Mouse (Mus musculus): ENCODE results near the gene Hnrnpa3. TPM values are rescaled to one million over a fixed set of nuclear protein-coding genes. Genes with fewer than 3 reads are reported as not detected.
"Not testable (repeated sequence)": the region's sequence is repeated elsewhere in the genome, so short reads cannot be mapped to it uniquely, and the experiment has no call there.

Hnrnpa3 gene
- polyA plus RNA-seq, 1 experiment from 2014 or later, result 233 TPM

DNA sequence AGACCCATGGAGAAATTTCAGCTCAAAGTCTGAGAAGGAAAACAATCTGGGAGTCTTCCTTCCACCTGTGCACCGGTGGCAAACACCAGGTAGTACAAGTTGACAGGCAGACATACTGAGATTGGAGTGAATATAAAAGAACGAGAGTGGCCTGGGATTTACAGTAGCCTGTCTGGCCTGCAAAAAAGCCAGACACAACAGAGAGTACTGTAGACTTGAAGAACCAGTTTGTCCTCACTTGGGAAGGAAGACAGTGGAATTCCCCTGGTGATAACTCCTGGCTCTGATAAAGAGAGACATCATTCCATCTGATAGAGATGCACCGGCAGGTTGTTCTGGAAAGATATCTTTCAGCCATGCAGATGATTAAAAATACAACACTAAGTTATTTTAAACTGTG is 34.0 kb upstream of the Hnrnpa3 start:
- no peak for ATAC-seq (ENCODE audit: insufficient number of reproducible peaks, low FRiP score)
- no peak overlapping the region for H3K9ac ChIP-seq
- no peaks in the 10 kb centered on the region for H3K9me3 ChIP-seq (replicated peaks)
- no peaks in the 10 kb centered on the region for H3K36me3 ChIP-seq
- no peak overlapping the region for H3K4me2 ChIP-seq
- H3K27me3 ChIP-seq (replicated peaks), result no peaks in the 10 kb centered on the region
- no peak overlapping the region for H3K27ac ChIP-seq (ENCODE audit: poor library complexity, severe bottlenecking)
- 69% methylated on average over 3 of the region's 3 CpGs for WGBS
- no peak overlapping the region for H3K4me3 ChIP-seq
- H3K4me1 ChIP-seq (replicated peaks), result no peaks in the 10 kb centered on the region

DNA sequence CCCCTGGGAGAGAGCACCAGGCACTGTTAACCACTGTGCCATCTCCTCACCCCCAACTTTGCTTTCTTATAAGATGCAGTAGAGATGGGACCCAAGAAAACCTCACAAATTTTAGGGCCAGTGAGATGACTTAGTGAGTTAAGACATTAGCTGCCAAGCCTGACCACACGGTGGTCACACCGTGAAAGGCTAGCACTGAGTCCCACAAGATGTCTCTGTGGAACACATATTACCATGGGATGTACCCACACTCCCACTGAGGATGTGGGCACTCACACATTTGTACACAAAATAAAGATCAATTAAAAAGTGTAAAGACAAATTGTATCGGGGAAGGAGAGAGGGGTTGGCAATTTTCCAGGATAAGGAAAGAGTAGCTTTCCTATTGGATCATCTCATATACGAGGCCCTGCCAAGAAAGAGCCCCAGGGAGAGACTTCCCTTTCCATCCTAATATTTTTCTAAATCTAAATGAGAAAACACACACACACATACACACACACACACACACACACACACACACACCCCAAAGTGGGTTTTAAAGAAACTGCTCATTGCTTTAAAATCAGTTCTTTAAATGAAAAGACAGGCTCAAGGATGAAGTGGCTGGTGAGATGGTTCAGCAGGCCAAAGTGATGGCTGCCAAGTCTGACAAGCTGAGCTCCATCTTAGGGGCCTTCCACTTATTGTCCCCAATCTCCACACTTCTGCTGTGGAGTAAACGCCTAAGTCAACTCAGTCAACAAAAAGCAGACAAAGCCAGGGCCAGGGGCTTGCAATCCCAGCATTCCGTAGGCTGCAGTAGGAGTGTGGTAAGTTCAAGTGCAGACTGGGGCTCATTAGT is 32.2 kb upstream of the Hnrnpa3 start:
- H3K36me3 ChIP-seq, result no peaks in the 10 kb centered on the region
- no peak overlapping the region for H3K4me3 ChIP-seq
- peaks cover 7% of the 10 kb centered on the region; the same call in 1 of the 2 replicates for H3K4me1 ChIP-seq (replicated peaks)
- H3K9me3 ChIP-seq (replicated peaks), result no peaks in the 10 kb centered on the region
- no peak for ATAC-seq (ENCODE audit: insufficient number of reproducible peaks, low FRiP score)
- H3K4me2 ChIP-seq, result no peak overlapping the region
- H3K9ac ChIP-seq, result no peak overlapping the region
- WGBS, result 81% methylated on average over 6 of the region's 6 CpGs
- H3K27ac ChIP-seq (ENCODE audit: poor library complexity, severe bottlenecking), result no peak overlapping the region
- no peaks in the 10 kb centered on the region for H3K27me3 ChIP-seq (replicated peaks)

DNA sequence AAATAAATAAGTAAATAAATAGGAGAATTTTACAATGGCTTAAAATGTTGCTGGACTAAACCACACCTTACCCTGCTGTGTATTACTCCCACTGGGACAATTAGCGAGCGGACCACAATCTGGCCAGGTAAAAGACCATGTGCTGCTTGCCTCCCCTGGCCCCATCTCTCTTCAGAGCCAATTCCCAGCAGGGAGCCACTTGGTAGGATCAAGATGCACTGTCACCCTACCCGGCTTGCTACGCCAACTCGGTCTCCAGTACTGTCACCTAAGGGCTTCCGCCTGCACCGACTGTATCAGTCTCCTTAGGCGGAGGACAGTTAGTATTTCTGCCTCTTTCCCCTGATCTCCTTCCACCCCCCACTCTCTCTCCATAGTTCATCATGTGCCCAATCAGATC is 30.6 kb upstream of the Hnrnpa3 start:
- no peak for ATAC-seq (ENCODE audit: insufficient number of reproducible peaks, low FRiP score)
- Histone ChIP-seq H3K4me1 (replicated peaks) (peaks cover 10% of the 10 kb centered on the region; the same call in 1 of the 2 replicates), H3K9ac (no peak overlapping the region), H3K4me2 (no peak overlapping the region), H3K36me3 (no peaks in the 10 kb centered on the region), H3K9me3 (replicated peaks) (no peaks in the 10 kb centered on the region), H3K27ac (ENCODE audit: poor library complexity, severe bottlenecking) (no peak overlapping the region), H3K27me3 (replicated peaks) (no peaks in the 10 kb centered on the region), H3K4me3 (no peak overlapping the region)
- WGBS, result 82% methylated on average over 8 of the region's 8 CpGs

DNA sequence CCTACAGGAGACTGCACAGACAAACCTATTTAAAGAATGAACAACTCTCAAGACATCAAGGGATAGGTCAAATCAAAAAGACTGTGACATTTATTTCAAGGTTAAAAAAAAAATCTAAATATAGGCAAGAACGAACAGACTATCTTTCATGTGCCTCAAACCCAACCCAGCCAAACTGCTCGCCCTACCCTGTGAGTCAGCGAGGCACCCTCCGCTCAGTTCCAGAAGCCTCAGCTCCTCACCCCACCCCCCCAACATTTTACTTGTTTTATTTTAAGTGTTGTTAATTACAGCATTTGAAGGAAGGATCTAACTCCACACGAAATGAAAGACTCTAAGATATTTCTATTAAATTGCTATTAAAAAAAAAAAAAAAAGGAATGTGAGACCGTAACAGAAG is 27.6 kb upstream of the Hnrnpa3 start:
- Histone ChIP-seq H3K36me3 (no peaks in the 10 kb centered on the region), H3K4me3 (no peak overlapping the region), H3K9me3 (replicated peaks) (no peaks in the 10 kb centered on the region), H3K4me1 (replicated peaks) (peaks cover 15% of the 10 kb centered on the region), H3K27me3 (replicated peaks) (no peaks in the 10 kb centered on the region), H3K27ac (ENCODE audit: poor library complexity, severe bottlenecking) (no peak overlapping the region), H3K4me2 (no peak overlapping the region), H3K9ac (no peak overlapping the region)
- no peak for ATAC-seq (ENCODE audit: insufficient number of reproducible peaks, low FRiP score)
- 61% methylated on average over 6 of the region's 6 CpGs for WGBS

DNA sequence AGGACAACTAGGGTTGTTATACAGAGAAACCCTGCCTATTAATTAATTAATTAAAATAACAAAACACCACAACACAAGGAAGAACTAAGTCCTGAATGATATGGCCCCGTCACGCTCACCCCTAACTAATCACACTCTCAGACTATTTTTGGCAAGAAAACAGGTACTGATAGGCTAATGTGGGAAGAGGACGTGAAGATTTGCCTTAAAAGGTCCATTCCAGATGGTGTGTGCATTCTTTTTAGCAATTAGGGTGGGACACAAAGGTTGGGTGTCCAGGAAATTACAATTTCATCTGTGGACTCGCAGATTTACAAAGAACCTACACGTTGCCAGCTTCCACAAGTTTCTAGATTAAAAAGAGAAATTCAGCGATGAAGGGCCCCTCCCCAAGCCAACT is 27.0 kb upstream of the Hnrnpa3 start:
- Histone ChIP-seq H3K27me3 (replicated peaks) (no peaks in the 10 kb centered on the region), H3K9me3 (replicated peaks) (no peaks in the 10 kb centered on the region), H3K4me3 (no peak overlapping the region), H3K27ac (ENCODE audit: poor library complexity, severe bottlenecking) (no peak overlapping the region), H3K4me2 (no peak overlapping the region), H3K4me1 (replicated peaks) (peaks cover 15% of the 10 kb centered on the region), H3K36me3 (no peaks in the 10 kb centered on the region), H3K9ac (no peak overlapping the region)
- WGBS, result 54% methylated on average over 6 of the region's 6 CpGs
- ATAC-seq (ENCODE audit: insufficient number of reproducible peaks, low FRiP score), result no peak

DNA sequence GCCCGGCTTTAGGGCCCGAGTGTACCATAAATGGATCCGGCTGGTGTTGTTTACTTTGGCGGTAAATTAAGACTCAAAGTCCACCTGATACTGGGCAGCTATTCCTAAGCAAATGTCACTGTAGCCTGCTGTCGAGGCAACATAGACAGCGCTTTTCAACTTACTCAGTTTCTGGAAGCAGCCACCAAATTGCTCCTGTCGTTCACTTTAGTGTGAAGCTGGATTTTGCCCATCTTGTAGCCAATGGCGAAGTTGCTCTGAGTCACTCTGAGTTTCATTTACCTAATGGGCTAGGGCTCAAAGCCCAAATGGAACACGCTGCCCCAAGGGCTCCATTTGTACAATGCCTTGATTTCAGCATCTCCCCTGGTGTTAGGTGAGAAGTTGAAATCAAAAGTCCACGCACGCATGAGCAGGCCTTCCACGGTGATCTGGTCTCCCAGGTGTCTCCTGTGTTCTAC is 26.3 kb upstream of the Hnrnpa3 start:
- 85% methylated on average over 12 of the region's 12 CpGs for WGBS

DNA sequence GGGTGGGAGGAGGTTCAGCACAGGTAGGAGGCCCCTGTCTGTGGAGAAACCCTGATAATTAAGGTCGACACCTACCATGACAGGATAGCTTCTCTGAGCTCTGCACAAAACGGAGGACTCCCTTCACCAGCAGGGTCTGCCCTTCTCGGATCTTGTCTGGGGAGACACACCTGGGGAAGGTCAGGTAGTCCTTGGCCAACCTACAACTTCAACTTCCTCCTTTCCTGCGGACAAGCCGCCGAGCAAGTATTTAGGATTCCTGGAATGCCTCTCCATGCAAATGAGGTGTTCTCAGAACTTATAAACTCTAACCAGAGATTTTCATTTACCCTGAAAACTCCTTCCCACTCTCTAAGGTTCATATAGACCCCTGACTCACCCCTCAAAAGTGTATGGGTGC is 25.7 kb upstream of the Hnrnpa3 start:
- no peak for ATAC-seq (ENCODE audit: insufficient number of reproducible peaks, low FRiP score)
- H3K4me3 ChIP-seq, result no peak overlapping the region
- H3K27me3 ChIP-seq (replicated peaks), result no peaks in the 10 kb centered on the region
- H3K36me3 ChIP-seq, result no peaks in the 10 kb centered on the region
- no peak overlapping the region for H3K9ac ChIP-seq
- H3K9me3 ChIP-seq (replicated peaks), result no peaks in the 10 kb centered on the region
- H3K4me1 ChIP-seq (replicated peaks), result peaks cover 15% of the 10 kb centered on the region
- no peak overlapping the region for H3K4me2 ChIP-seq
- H3K27ac ChIP-seq (ENCODE audit: poor library complexity, severe bottlenecking), result no peak overlapping the region
- 56% methylated on average over 6 of the region's 6 CpGs for WGBS

More for the DNA sequence above, 26.3 kb upstream of the Hnrnpa3 start:
- Histone ChIP-seq H3K9ac (no peak overlapping the region), H3K9me3 (replicated peaks) (no peaks in the 10 kb centered on the region), H3K27me3 (replicated peaks) (no peaks in the 10 kb centered on the region), H3K4me1 (replicated peaks) (peaks cover 15% of the 10 kb centered on the region), H3K27ac (ENCODE audit: poor library complexity, severe bottlenecking) (no peak overlapping the region), H3K4me3 (no peak overlapping the region), H3K36me3 (no peaks in the 10 kb centered on the region), H3K4me2 (no peak overlapping the region)
- ATAC-seq (ENCODE audit: insufficient number of reproducible peaks, low FRiP score), result no peak

DNA sequence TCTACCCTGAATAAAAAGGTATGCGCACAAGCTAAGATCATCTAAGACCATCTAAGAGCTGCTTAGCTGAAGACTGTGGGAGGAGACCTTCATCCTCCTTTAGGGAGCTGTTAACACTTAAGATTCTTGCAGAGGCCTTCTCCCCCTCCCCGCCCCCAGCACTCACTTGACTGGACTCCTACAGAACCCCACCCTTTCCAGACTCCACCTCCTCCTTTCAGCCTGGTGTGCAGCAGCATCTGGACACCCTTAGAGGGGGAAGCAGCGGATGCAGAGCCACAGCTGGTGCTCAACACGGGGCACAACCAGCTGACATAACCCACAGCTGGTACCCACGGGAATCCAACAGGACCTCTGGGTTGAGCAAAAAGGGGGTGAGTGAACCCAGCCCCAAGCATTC is 25.3 kb upstream of the Hnrnpa3 start:
- Histone ChIP-seq H3K9ac (no peak overlapping the region), H3K4me2 (no peak overlapping the region), H3K4me3 (no peak overlapping the region), H3K9me3 (replicated peaks) (no peaks in the 10 kb centered on the region), H3K27me3 (replicated peaks) (no peaks in the 10 kb centered on the region), H3K36me3 (no peaks in the 10 kb centered on the region), H3K27ac (ENCODE audit: poor library complexity, severe bottlenecking) (no peak overlapping the region), H3K4me1 (replicated peaks) (peaks cover 15% of the 10 kb centered on the region)
- ATAC-seq (ENCODE audit: insufficient number of reproducible peaks, low FRiP score), result no peak
- 70% methylated on average over 5 of the region's 5 CpGs for WGBS

DNA sequence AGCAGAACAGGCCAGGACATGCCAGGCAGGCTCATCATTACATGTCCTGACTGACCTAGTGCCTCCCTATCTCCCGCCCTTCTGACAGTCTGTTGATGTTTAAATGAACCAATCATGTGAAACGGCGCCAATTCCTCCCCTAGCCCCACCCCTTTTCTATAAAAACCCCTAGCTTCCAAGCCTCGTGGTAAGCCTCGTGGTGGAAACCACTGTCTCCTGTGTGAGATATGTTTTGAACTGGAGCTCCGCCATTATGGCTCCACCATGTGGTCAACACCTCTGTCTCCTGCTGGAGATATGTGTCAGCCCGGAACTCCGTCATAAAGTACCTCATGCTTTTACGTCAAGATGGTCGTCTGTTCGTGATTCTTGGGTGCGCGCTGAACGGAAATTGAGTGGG is 24.6 kb upstream of the Hnrnpa3 start:
- not testable (repeated sequence) for ATAC-seq (ENCODE audit: insufficient number of reproducible peaks, low FRiP score); H3K9ac ChIP-seq; H3K27me3 ChIP-seq (replicated peaks); H3K9me3 ChIP-seq (replicated peaks); H3K4me2 ChIP-seq; H3K27ac ChIP-seq (ENCODE audit: poor library complexity, severe bottlenecking); H3K4me3 ChIP-seq; H3K36me3 ChIP-seq
- peaks cover 15% of the 10 kb centered on the region for H3K4me1 ChIP-seq (replicated peaks)
- WGBS, result 88% methylated on average over 14 of the region's 14 CpGs

DNA sequence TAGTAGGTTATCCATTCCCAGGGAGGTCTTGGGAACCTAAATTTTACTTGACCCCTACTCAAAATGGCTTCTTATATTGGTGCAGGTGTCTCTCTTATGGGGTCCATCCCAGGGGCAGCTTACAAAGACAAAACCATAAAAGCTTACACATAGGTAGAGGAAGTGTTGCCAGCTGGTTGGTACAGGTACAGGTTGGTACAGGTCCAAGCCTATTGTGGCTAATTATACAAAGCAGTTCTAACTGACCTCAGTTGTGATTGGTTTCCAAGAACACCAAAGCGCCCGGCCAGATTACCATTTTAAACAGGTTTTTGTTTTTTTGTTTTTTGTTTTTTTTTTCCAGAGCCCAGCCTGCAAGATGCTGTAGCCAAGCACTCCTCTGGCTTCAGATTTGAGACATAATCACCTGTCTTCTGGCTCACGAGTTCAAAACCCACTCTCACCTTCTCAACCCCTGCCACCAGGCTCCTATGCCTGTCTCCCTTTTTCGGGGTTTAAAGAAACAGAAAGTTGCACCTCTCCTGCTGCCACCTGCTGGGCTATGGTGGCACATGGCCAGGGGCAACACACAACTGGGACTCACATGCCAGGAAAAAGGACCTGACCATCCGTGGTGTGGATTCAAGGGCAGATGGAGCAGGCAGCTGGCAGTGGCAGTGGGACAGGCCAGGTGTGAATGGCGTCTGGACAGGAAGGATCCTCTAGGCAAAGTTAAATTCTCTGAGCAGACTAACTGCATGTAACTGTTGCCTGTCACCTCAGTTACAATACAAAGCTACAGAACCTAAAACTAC is 22.6 kb upstream of the Hnrnpa3 start:
- Histone ChIP-seq H3K9me3 (replicated peaks) (no peaks in the 10 kb centered on the region), H3K4me2 (no peak overlapping the region), H3K27ac (ENCODE audit: poor library complexity, severe bottlenecking) (no peak overlapping the region), H3K4me1 (replicated peaks) (peaks cover 11% of the 10 kb centered on the region), H3K4me3 (no peak overlapping the region), H3K9ac (no peak overlapping the region), H3K27me3 (replicated peaks) (no peaks in the 10 kb centered on the region), H3K36me3 (no peaks in the 10 kb centered on the region)
- no peak for ATAC-seq (ENCODE audit: insufficient number of reproducible peaks, low FRiP score)
- WGBS, result 63% methylated on average over 6 of the region's 6 CpGs

DNA sequence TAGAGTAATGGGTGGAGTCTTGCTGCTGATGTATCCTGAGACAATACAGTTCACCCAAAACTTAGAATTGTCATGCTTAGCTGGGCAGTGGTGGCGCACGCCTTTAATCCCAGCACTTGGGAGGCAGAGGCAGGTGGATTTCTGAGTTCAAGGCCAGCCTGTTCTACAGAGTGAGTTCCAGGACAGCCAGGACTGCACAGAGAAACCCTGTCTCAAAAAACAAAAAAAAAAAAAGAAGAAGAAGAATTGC is 22.1 kb upstream of the Hnrnpa3 start:
- H3K36me3 ChIP-seq; H3K27me3 ChIP-seq (replicated peaks); H3K9me3 ChIP-seq (replicated peaks); H3K9ac ChIP-seq; ATAC-seq (ENCODE audit: insufficient number of reproducible peaks, low FRiP score); H3K4me2 ChIP-seq; H3K4me1 ChIP-seq (replicated peaks); H3K4me3 ChIP-seq; H3K27ac ChIP-seq (ENCODE audit: poor library complexity, severe bottlenecking): not testable (repeated sequence)
- 83% methylated on average over 2 of the region's 2 CpGs for WGBS
